ENCODE assay signal across 8 mouse cellular contexts in the genomic region with DNA sequence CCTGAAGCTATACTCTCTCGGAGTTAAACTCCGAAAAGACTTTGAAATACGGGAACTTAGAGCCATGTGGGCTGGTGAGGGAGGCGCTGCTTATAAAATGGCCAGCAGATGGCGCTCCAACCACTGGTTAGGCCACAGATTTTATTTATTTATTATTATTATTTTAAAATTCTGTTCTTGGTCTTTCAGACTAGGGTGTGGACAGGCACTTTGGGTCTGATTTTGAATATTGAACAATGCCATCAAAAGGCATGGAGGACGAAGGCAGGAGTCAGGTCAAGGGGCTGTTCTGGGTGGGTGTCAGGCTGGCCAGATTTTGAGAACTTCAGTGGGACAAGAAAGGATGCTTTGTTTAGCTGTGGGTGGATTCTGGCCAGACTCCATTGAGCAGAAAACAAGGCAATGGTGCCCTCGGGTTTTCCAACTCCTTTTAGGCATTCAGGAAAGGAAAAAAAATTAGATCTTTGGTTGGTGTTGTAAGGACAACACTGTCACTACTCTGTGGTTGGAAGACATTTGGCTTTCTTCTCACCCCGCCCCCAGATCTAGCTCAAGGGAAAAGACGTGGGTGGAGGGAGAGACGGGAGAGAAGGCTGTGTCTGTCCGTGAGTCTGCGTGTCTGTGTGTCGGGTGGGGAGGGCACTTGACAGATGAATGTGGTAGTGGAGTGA.
DNase-seq lines count a peak whose midpoint lies in the region; ATAC-seq and TF ChIP-seq lines count a peak whose summit lies in the region.

No protein-coding gene starts in this region.

- DNase-seq in adrenal gland, postnatal 4 days (ENCODE audit: low spot score in 2 of 2), result peak; percentile 56 to 63
- DNase-seq in embryonic facial prominence, embryonic 14.5 days (ENCODE audit: low spot score), result peak; percentile 89
- peak; percentile 67 to 91 for DNase-seq in kidney, postnatal 25 days
- DNase-seq in lung, embryonic 14.5 days, result peak; percentile 96
- peak; percentile 80 for DNase-seq in retina, postnatal 1 day
- peak; percentile 67 to 82 for DNase-seq in urinary bladder, postnatal 4 days (ENCODE audit: low spot score in 2 of 2)

- H3K27me3 ChIP-seq in E14TG2a.4 (ENCODE audit: insufficient read depth, low read length), result peaks cover 19% of the 10 kb centered on the region
- H3K27me3 ChIP-seq in embryonic facial prominence, embryonic 14.5 days (replicated peaks; ENCODE audit: control insufficient read depth, insufficient read depth, low read length), result peaks cover 26% of the 10 kb centered on the region
- peaks cover 39% of the 10 kb centered on the region for H3K27me3 ChIP-seq in heart, embryonic 16.5 days (ENCODE audit: control insufficient read depth, insufficient read depth, low read length)
- H3K27me3 ChIP-seq in lung, embryonic 14.5 days (ENCODE audit: insufficient read depth, low read length), result peaks cover 2% of the 10 kb centered on the region; the same call in 1 of the 2 replicates

- 6% methylated on average over 13 of the region's 13 CpGs for WGBS in embryonic facial prominence, embryonic 14.5 days
- WGBS in heart, embryonic 16.5 days, result 18% methylated on average over 13 of the region's 13 CpGs
- 10% methylated on average over 13 of the region's 13 CpGs for WGBS in lung, embryonic 14.5 days

- no peaks in the 10 kb centered on the region for H3K36me3 ChIP-seq in E14TG2a.4 (ENCODE audit: insufficient read depth, low read length)
- H3K36me3 ChIP-seq in embryonic facial prominence, embryonic 14.5 days (ENCODE audit: control insufficient read depth, insufficient read depth, low read length), result no peaks in the 10 kb centered on the region
- H3K36me3 ChIP-seq in heart, embryonic 16.5 days (ENCODE audit: control insufficient read depth, insufficient read depth), result no peaks in the 10 kb centered on the region
- H3K36me3 ChIP-seq in lung, embryonic 14.5 days (ENCODE audit: insufficient read depth), result no peaks in the 10 kb centered on the region

- peaks cover 12% of the 10 kb centered on the region for H3K9me3 ChIP-seq in E14TG2a.4 (ENCODE audit: low read length)
- no peaks in the 10 kb centered on the region for H3K9me3 ChIP-seq in embryonic facial prominence, embryonic 14.5 days (ENCODE audit: control insufficient read depth, low read length)
- no peaks in the 10 kb centered on the region for H3K9me3 ChIP-seq in heart, embryonic 16.5 days (replicated peaks; ENCODE audit: control insufficient read depth, low read length)
- no peaks in the 10 kb centered on the region for H3K9me3 ChIP-seq in lung, embryonic 14.5 days (ENCODE audit: low read depth, low read length)

- H3K4me2 ChIP-seq in embryonic facial prominence, embryonic 14.5 days (ENCODE audit: low read depth, low read length), result peak overlapping the region; percentile 21
- H3K4me2 ChIP-seq in heart, embryonic 16.5 days (ENCODE audit: low read depth, low read length), result no peak overlapping the region
- H3K4me2 ChIP-seq in lung, embryonic 14.5 days, result peak overlapping the region; percentile 41

- no peak overlapping the region for H3K9ac ChIP-seq in embryonic facial prominence, embryonic 14.5 days (ENCODE audit: low read depth, low read length)
- H3K9ac ChIP-seq in heart, embryonic 16.5 days (ENCODE audit: low read length), result no peak overlapping the region
- H3K9ac ChIP-seq in lung, embryonic 14.5 days, result no peak overlapping the region

- H3K4me3 ChIP-seq in E14TG2a.4 (replicated peaks; ENCODE audit: low read length), result no peak overlapping the region
- no peak overlapping the region for H3K4me3 ChIP-seq in embryonic facial prominence, embryonic 14.5 days (ENCODE audit: low read depth, low read length)
- no peak overlapping the region for H3K4me3 ChIP-seq in heart, embryonic 16.5 days (ENCODE audit: low read length)
- H3K4me3 ChIP-seq in lung, embryonic 14.5 days (ENCODE audit: low read depth, low read length), result no peak overlapping the region

- peak; percentile 88 for TF ChIP-seq CTCF in E14TG2a.4 (conservative IDR thresholded peaks at IDR 0.05; ENCODE audit: low read length)
- peak; percentile 80 for TF ChIP-seq CTCF in lung, embryonic 14.5 days (IDR thresholded peaks at IDR 0.05; ENCODE audit: low read depth)

- peak overlapping the region; percentile 30 for H3K27ac ChIP-seq in embryonic facial prominence, embryonic 14.5 days (replicated peaks; ENCODE audit: low read depth, low read length)
- no peak overlapping the region for H3K27ac ChIP-seq in heart, embryonic 16.5 days (ENCODE audit: low read length)
- peak overlapping the region; percentile 79 for H3K27ac ChIP-seq in lung, embryonic 14.5 days (ENCODE audit: low read depth)

- ATAC-seq in embryonic facial prominence, embryonic 14.5 days (ENCODE audit: low read depth), result peak; percentile 58
- ATAC-seq in heart, embryonic 16.5 days (replicated peaks; ENCODE audit: extremely low read depth, insufficient read depth, low FRiP score), result 0 out of 2 replicates have a peak, but pooled peaks have one; percentile 23
- ATAC-seq in lung, embryonic 14.5 days (ENCODE audit: insufficient read depth), result peak; percentile 54

- no peaks in the 10 kb centered on the region; the same call in 1 of the 2 replicates for H3K4me1 ChIP-seq in E14TG2a.4 (replicated peaks; ENCODE audit: low read depth, low read length)
- no peaks in the 10 kb centered on the region for H3K4me1 ChIP-seq in embryonic facial prominence, embryonic 14.5 days (ENCODE audit: control insufficient read depth, insufficient read depth, low read length)
- H3K4me1 ChIP-seq in heart, embryonic 16.5 days (ENCODE audit: control insufficient read depth, insufficient read depth, low read length), result no peaks in the 10 kb centered on the region
- peaks cover 5% of the 10 kb centered on the region for H3K4me1 ChIP-seq in lung, embryonic 14.5 days (ENCODE audit: insufficient read depth)
